Mouse (Mus musculus) gastrocnemius, postnatal 25 days (tissue): ENCODE measurements around the gene Adamts7. TPM values are rescaled to one million over a fixed set of nuclear protein-coding genes. Genes with fewer than 3 reads are reported as not detected.

Experiments
- DNase-seq: peaks from one replicate; pipeline ENCODE4 v3.0.0; 2022
- total RNA-seq, 2 experiments: library from RNA; stranded (reverse); gene quantifications; 1 replicate in 1 of 2; 2 replicates in 1 of 2; pipeline ENCODE4 v1.2.3; 2021

Adamts7 gene
- total RNA-seq, 2 experiments from 2014 or later, result 0.67 to 1.5 TPM

DNA sequence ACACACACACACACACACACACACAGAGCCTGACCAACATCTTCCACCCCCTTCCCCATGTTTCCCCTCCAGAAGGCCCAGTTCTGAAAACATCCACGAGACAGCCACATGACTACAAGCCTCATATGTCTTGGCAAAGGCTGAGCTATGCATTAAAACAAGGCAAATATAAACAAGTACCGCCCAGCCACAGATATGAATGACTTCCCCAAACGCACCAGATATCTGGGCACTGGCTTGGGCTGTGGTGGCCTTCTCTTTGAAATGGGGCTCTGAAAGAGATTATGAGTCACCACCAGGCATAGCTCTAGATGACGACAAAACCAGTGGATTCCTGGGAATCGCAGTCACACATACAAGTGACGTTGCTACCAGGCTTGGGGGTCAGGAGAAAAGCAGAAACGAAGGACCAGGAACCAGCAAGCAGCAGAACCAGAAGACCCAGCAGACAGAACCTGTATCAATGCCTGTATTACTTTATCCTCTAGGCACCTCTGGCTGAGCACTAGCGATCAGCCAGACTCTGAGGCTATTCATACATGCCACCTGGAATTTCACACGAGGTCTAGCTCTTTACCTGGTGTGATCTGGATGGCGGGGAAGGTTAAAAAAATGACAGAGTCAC lies 72.5 kb downstream of the Adamts7 start:
- no peak for DNase-seq

DNA sequence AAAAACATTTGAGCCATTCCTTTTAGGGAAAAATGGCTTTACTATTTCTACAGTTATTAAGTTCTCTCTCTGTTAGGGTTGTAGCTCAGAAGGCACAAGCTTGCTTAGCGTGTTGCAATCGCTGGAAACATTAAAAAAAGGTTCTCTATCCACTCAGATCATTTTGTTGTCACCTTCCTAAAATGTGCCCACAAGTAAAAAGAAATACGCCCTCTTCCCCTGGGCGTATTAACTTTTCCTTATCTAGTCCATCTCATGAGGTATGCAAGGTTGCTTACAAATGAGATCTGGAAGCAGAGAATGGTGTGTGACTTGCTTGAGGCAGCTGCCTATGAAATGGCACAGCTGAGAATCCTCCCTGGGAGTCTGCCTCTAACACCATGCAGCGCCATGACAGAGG lies 73.9 kb downstream of the Adamts7 start:
- DNase-seq, result no peak

DNA sequence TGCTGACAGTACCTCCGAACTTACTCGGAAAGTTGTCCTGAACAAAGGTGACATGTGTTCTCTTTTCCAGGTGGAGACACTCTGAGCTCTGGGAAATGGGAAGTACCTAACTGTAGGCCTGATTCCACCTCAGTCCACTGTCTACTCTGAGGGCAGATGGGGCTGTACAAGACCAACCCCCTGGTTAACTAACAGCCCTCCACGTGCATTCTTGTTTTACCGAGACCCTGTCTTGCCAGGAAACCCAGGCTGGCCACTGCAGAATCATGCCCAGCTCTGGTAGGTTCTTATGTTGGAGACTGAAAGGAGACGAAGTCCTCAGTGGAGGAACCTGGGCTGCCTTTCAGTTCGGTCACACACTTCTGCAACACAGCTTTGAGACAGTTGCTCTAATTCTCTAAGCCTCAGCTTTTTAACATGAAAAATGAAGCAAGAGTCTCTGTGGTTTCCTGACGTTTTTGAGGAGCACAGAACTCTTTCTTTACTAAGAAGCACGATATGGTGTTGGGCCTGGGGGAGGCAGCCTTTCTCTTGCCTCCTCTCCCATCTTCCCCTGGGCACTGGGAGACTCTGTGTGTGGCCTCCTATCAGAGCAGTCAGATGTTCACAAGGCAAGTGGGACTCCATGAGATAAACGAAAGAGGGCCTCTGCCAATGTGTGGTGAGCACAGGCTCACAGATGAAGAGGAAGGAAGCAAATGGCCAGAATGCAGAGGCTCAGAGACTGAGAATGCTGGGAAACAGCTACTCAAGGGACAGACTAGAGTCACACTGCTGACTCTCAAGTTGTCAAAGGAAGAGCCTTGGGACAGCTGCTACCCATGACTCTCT lies 74.6 kb downstream of the Adamts7 start:
- no peak for DNase-seq

DNA sequence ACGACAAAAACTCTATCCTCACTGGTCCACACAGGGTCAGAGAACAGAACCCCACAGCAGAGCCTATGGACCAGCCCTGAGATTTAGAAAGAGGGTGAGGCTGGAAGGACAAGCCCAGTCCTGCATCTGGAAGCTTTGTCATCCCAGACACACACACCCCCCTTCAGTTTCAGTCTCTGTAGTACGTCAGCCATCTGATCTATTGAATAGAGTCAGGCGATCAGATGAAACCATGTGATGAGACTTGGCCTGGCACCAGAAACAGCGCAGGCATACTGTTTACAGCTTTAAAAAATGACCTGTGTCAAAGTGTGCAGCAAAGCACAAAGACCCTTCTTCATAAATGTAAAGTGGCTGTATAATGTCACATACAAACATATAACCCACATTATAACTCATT lies 77.7 kb downstream of the Adamts7 start:
- no peak for DNase-seq

DNA sequence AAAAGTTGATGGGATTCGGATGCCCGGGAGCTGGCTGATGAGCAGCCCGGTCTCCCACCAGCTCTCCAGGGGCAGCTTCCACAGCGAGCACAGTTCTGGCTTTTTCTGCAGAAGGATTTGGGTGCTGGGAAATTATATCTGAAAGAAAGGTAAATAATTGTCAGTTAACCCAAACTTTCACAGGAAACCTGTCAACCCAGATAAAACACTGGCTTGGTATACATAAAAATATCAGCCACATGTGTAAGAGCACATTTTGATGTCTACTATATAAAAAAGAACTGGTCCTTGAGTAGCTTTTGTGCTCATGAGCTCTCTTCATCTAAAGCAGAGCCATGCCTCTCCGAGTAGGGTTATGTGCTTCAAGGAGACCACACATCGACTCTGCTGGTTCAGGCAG lies 78.2 kb downstream of the Adamts7 start:
- DNase-seq, result no peak

DNA sequence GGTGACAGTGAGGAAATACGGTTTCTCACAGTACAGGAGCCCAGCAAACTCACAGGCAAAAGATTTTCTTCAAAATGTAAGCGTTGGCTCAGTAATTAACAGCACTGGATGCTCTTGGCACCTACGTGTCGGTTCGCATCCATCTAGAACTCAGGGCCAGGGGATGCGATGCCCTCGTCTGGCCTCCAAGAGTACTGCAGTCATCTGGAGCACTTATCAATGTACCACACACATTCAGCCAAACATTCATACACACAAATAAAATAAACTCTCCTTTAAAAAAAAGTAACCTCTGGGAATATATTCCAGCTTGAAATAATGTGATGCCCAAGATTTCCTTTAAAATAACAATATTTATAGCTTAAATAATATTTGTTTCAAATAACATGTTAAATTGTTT lies 78.7 kb downstream of the Adamts7 start:
- no peak for DNase-seq

DNA sequence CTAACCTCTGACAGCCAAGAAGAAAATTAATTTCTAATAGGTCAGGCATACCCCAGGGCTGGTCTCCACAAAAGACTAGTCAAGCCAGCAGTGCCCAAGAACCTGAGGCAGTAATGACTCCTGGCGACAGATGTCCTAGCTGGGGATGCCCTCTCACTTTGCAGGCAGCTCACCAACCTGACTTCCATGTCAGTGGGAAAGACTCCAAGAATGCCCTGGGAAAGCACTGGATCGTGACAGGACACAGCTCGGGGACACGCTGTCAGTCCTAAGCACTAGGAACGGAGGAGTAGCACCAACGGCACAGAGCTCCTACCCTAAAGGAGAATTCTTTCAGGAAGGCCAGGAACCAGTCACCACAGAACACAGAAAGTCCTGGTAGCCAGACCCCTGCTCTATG lies 79.4 kb downstream of the Adamts7 start:
- no peak for DNase-seq

DNA sequence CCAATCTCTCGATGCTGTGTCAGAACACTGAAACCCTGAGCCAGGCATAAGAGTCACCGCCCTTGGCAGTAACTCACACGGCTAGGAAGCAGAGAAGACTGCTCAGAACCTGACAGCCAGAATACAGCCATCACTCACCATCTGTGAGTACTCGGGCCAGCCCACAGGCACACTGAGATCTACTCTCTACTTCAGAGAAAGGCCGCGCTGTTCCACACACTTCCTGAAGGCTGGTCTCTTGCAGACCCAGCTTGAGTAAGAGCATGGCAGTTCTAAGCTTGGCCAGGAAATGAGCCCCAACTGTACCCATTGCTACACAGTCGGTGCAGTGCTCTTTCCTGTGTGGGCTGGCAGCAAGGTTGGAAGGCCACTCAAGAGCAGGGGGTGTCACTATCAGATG lies 80.0 kb downstream of the Adamts7 start:
- no peak for DNase-seq

DNA sequence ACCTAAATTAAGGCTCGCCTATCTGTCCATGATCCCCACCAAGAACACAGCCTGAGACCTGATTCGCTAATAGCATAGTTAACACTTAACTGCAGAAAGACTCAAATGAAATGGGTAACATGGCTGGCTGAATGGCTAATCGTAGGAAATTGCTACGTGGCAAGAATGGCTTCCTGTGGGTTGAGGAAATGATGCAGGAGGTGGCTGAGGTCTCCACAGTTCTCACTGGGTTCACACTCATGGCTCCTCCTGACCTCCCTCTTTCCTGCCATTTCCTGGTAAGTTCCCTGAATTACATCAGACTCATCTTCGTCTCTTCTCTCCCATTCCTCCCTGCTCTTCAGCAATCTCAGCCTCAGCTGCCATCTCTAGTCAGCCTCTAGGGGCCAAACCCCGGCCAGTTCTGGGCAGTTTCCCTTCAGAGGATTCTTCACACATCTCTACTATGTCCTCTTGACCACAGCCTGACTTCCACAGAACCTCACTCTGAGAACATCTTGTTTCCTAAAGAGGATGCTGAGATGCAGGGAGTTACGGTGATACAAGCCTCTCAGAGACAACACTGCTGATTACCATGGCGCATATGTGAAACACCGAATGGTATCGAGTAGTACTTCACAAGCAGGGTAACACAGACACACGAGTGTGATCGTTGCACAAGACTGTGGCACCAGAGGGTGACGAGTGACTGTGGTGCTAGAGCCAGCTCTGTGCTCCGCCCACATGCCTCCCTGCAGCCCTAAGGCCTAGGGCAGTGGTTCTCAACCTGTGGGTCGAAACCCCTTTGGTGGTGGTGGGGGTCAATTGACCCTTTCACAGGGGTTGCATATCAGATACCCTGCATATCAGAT lies 81.7 kb downstream of the Adamts7 start:
- no peak for DNase-seq

DNA sequence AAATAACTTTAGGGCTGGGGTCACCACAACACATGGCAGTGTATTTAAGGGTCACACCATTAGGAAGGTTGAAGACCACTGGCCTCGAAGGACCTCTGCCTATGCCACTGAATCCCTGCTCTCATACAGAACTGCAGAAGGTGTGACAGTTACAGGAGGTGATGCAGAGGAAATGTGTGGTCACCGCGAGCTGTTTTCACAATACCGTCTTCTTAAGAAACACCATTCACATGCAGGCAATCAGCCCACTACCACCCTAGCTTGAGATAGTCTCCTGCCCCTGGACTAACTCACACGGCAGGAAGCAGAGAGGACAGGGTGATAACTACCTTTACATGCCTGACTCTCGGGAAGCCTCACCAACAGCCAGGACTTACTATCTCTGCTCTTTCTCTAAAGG lies 82.3 kb downstream of the Adamts7 start:
- no peak for DNase-seq

DNA sequence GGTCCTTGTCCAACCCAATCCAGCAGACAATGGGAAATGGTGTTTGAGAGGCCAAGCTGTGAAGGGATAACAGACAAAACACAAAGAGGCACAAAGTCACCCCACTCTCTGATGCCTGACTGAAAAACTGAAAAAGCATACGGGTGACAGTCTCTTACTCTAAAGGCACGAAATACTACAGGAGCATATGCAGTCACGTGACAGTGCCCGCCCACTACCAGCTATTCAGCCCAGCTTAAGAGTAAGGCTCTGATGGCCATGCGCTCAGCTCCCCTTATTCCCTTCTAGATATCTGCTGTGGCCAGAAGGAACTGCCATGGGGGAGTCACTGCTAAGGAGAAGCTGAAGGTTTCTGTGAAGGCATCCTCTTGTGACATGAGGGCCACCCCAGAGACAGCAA lies 82.9 kb downstream of the Adamts7 start:
- DNase-seq, result no peak

DNA sequence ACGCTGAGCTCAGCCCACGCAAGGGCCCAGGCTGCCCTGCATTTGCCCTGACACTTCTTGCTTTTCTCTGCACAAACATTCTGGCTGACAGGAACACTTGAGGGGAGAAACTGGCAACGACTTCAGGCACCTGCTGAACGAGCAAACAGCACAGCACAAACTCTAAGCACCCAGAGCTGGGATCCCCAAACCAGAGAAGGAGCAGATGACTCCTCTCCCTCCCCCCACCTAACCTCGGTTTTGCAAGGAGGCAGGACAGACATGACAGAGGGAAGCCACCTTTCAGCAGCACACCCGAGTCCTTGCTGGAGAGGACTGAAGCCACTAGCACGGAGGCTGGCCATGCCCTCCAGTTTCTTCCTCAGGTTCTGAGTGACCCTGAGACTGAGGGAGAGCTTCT lies 84.4 kb downstream of the Adamts7 start:
- peak; percentile 31 for DNase-seq

DNA sequence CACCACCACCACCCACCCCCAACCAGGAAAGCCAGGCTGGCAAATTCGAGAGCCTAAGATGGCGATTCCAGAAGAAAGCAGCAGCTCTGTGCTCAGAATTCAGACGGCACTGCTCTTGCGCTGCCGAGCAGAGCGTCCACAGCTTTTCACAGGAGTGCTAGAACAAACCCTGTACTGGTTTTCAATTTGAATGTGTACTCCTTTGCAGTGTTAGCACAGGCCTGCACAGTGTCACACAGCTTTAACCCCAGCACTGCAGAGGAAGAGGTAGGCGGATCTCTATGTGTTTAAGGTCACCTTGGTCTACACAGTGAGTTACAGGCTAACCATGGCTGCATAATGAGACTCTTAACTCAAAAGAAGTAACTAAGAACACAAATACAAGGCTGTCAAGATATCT lies 85.5 kb downstream of the Adamts7 start:
- no peak for DNase-seq

DNA sequence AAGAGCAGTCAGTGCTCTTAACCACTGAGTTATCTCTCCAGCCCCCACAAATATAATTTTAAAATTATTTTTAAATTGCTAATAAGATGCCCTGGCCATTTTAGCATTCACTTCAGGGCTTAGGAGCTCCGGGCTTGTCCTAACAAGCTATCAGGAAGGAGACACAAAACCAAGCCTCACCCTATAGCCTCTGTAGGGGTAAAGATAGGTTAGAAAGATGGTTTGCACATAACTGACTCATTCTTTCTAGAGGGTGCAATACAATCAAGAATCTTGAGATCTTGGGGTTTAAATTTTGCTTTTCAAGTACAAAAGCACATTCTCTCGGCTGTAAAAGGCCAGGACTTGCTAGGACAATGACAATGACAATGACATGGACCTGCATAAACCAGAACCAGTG lies 86.2 kb downstream of the Adamts7 start:
- no peak for DNase-seq

DNA sequence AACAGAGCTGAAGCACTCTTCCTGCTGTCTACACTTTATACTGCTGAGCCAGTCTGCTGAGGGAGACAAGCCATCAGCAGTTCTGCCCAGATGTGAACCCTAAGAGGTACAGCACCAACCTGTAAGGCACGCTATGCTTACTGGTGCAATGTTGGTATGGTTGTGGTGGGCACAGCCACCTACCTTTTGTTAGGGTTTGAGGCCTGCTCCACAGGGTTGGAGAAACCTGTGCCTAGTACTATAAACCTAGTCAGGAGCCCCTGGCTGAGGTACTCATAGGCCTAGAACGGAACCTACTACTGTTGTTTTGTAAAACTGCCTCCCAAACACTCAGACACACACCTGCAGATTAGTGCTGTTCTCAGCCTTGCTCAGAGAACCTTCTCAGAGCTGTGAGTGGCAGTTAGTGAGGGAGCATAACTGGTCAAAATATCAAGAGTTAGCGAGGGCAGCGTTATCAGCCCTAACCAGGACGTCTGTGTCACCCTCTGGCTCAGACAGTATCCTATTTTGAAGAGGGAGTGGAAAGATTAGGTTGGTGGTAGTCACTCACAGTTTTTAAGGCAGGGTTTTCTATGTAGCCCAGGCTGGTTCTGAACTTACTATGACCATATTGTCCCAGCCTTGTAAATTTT lies 87.4 kb downstream of the Adamts7 start:
- DNase-seq, result no peak

DNA sequence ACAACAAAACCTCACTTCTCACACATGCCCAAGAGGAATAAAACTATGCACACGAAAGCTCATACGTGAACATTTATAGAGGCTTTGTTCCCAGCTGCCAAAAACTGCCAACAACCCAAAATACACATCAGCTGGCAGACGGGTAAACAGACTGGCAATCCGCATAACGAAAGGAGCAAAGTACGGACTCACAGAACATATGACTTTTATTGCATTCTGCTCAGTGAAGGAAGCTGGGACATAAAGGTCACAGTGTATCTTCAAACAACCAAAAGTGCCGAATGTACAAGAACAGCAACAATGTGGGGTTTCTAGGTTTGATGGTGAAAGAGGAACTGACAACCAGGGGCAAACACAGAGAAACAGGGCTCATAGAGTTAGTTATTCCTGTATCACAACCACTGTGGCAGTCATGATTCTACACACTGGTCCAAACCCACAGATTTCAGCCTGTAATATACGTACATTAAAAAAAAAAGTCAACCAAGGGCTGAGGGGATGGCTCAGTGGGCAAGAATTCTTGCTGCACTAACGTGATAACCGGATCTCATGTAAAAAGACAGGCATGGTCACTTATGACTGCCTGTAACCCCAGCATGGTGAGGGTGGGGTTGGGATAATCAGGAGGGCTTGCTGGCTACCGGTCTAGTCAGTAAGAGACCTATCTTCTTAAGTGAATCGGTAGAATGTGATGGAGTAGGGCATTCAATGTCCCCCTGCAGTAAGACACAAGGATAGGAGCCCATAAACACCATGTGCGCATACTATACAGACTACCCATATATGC lies 88.3 kb downstream of the Adamts7 start:
- DNase-seq, result no peak

DNA sequence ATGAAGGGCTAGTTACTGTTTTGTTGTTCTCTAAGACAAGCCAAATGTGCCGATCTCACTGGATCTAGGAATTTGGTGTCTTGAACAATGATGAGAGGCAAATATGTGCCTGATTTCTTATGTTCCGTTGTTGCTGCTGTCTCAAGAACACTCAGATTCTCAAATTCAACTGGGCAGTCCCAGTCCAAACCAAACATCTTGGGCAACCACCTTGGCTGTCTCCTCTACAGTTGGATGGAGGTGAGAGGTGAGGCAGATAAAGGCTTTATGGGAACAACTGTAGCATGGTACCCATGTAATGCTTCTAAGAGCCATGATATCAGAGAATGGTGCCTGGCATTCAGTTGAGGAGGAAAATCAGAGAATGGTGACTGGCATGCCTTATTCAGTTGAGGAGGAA lies 90.3 kb downstream of the Adamts7 start:
- DNase-seq, result no peak

DNA sequence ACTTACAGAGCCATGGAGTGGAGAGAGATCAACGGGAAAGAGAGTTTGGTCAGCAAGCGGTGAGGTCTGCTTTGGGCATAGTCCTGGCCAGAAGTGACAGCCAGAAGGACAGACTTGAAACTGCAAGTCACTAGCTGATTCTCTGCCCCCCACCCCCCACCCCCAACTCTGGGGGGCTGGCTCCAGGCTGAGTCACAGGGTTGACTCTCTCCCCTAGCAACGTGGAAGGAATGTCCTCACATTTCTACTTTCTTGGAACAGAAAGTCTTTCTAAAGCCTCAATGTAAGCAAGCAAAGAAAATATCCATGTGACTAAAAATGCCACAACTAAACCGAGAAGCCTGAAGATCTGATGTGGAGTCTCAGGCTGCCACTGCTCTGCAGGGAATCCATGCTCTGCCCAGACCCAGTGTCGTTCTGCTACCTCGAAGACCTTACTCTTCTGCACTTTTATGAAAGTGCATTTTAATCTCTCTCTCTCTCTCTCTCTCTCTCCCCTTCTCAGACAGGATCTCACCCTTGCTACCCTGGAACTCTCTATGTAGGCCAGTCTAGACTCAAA lies 93.1 kb downstream of the Adamts7 start:
- no peak for DNase-seq

DNA sequence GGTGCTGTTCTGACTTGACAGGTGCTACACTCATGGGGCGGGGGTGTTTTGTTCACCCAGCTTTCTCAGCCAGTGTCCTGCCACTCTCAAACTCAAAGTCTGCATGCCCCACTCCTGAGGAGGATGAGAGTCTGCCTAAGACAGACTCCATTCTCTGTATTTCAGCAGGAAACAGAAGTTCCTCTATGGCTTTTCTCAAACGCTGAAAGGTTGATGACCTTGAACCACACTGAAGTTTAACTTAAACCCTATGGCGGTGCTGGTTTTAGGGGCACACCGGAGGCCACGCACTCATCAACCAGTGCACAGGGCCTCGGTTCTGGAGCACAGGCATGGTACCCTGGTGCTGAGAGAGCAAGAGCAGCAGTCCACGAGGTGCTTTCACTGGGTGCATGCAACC lies 94.4 kb downstream of the Adamts7 start:
- no peak for DNase-seq
